Mouse (Mus musculus) ES-E14 (cell line): ENCODE measurements around the gene Ankrd11. TPM values are rescaled to one million over a fixed set of nuclear protein-coding genes. Genes with fewer than 3 reads are reported as not detected.

Source experiments
- DNase-seq: peaks from one replicate; pipeline ENCODE4 v3.0.0-alpha.2; 2013; ENCODE audit warnings: low read depth, low spot score
- H3K27ac ChIP-seq: 2 replicates; pipeline ENCODE4 v1.5.1; 2012; ENCODE audit warnings: low read depth, mild to moderate bottlenecking, low read length, moderate library complexity, mixed read lengths; ENCODE audit not compliant: poor library complexity, insufficient read depth, severe bottlenecking
- H3K36me3 ChIP-seq: 2 replicates; pipeline ENCODE4 v1.6.1; 2012; ENCODE audit warnings: mild to moderate bottlenecking, low read length, moderate library complexity, mixed read lengths; ENCODE audit not compliant: control insufficient read depth, poor library complexity, insufficient read depth, severe bottlenecking
- H3K4me1 ChIP-seq, 2 experiments: fragments of 150-350 bp in 1 of 2; sonication (generic) in 1 of 2; 2 replicates each; pipeline ENCODE4 v1.6.1; 2012; ENCODE audit warnings: low read length in 2 of 2, mild to moderate bottlenecking in 1 of 2, mixed read lengths in 1 of 2; ENCODE audit not compliant: control insufficient read depth in 2 of 2, insufficient read depth in 2 of 2, poor library complexity in 1 of 2
- H3K4me3 ChIP-seq, 2 experiments: fragments of 150-350 bp in 1 of 2; sonication (generic) in 1 of 2; 2 replicates each; pipeline ENCODE4 v1.5.1; 2012; ENCODE audit warnings: low read length in 2 of 2, low read depth in 1 of 2, mild to moderate bottlenecking in 1 of 2, mixed read lengths in 1 of 2; ENCODE audit not compliant: insufficient read depth in 1 of 2, poor library complexity in 1 of 2, severe bottlenecking in 1 of 2
- H3K9ac ChIP-seq: 2 replicates; pipeline ENCODE4 v1.6.1; 2012; ENCODE audit warnings: low read depth, mild to moderate bottlenecking, low read length, mixed read lengths; ENCODE audit not compliant: poor library complexity, insufficient read depth, severe bottlenecking
- H3K9me3 ChIP-seq: fragments of 150-350 bp; sonication (generic); 2 replicates; pipeline ENCODE4 v1.6.1; 2012; ENCODE audit warnings: low read depth, mild to moderate bottlenecking, low read length; ENCODE audit not compliant: control insufficient read depth, insufficient read depth
- CHD2 ChIP-seq: IDR thresholded peaks from 2 replicates; pipeline ENCODE4 v1.6.1; 2014; ENCODE audit warnings: mild to moderate bottlenecking, low read depth, low read length, inconsistent platforms
- HCFC1 ChIP-seq: IDR thresholded peaks from 2 replicates; pipeline ENCODE4 v1.6.1; 2012; ENCODE audit warnings: low read length, inconsistent platforms, borderline replicate concordance; ENCODE audit not compliant: insufficient read depth
- MAFK ChIP-seq: IDR thresholded peaks from 2 replicates; pipeline ENCODE4 v1.6.1; 2014; ENCODE audit warnings: mild to moderate bottlenecking, low read depth, low read length, inconsistent platforms; ENCODE audit not compliant: insufficient read depth
- ZC3H11A ChIP-seq: IDR thresholded peaks from 2 replicates; pipeline ENCODE4 v1.6.1; 2012; ENCODE audit warnings: low read depth, mild to moderate bottlenecking, inconsistent platforms, low read length, borderline replicate concordance
- ZNF384 ChIP-seq: IDR thresholded peaks from 2 replicates; pipeline ENCODE4 v1.6.1; 2012; ENCODE audit warnings: low read depth, low read length, inconsistent platforms
- in situ Hi-C, 2 experiments: fragments of 600-800 bp; cut with MboI; formaldehyde crosslinking; loops; one replicate each; pipeline ENCODE4 v1.15.1; 2025; ENCODE audit warnings: low sequenced_read_pairs in 2 of 2, inconsistent platforms in 1 of 2; ENCODE audit not compliant: unreplicated experiment in 2 of 2
- total RNA-seq: library from RNA; depleted of rRNA; stranded (reverse); fragments of 300-350 nt; gene quantifications from 2 replicates; pipeline ENCODE4 v1.2.3, GENCODE M21; 2012

Ankrd11 gene
- total RNA-seq, 1 experiment, result 155 TPM

DNA sequence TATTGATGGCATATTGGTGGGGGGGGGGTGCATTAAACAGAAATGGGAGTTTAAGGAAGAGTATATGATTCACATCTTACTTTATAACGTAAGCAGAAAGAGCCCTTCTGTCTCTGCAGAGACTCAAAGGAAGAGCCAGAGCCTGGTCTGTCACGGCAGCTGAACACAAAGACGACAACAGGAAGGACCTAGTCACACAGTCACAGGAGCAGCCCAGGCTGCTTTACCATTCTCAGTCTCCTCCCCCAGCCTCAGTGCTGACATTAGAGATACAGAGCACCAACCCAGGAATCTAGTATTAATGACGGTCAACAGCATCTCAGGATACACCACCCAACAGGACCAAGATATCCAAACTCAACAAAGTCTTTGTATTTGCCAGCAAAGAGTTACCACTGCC lies 103.5 kb downstream of the Ankrd11 start:
- Histone ChIP-seq H3K27ac (no peak overlapping the region), H3K4me1 (peaks cover 0 to 4% of the 10 kb centered on the region in 2 experiments; a peak in 1 of 4 replicates), H3K9ac (no peak overlapping the region), H3K36me3 (no peaks in the 10 kb centered on the region; the same call in none of the 2 replicates), H3K4me3 (no peak overlapping the region), H3K9me3 (no peaks in the 10 kb centered on the region)
- no peak for DNase-seq
- TF ChIP-seq ZC3H11A, result no peak
- no peak for TF ChIP-seq HCFC1
- no peak for TF ChIP-seq CHD2
- TF ChIP-seq MAFK, result no peak
- no peak for TF ChIP-seq ZNF384
- in situ Hi-C loops, result no loop called here

- TF ChIP-seq ZNF384, result no peak
- TF ChIP-seq ZC3H11A, result no peak
- TF ChIP-seq CHD2, result no peak
- no peak for TF ChIP-seq MAFK
- no peak for TF ChIP-seq HCFC1
- H3K9me3 ChIP-seq, result no peaks in the 10 kb centered on the region
- H3K4me3 ChIP-seq, result no peak overlapping the region
- no peak overlapping the region for H3K9ac ChIP-seq
- DNase-seq, result no peak
- no peak overlapping the region for H3K27ac ChIP-seq
- in situ Hi-C loops, result no loop called here
- no peaks in the 10 kb centered on the region; the same call in none of the 2 replicates for H3K36me3 ChIP-seq
- peaks cover 0 to 6% of the 10 kb centered on the region in 2 experiments; a peak in 1 of 4 replicates for H3K4me1 ChIP-seq
Measured at GRCm38 (mm10) chr8:122938170-122938569, 103.9 kb downstream of the Ankrd11 start.

DNA sequence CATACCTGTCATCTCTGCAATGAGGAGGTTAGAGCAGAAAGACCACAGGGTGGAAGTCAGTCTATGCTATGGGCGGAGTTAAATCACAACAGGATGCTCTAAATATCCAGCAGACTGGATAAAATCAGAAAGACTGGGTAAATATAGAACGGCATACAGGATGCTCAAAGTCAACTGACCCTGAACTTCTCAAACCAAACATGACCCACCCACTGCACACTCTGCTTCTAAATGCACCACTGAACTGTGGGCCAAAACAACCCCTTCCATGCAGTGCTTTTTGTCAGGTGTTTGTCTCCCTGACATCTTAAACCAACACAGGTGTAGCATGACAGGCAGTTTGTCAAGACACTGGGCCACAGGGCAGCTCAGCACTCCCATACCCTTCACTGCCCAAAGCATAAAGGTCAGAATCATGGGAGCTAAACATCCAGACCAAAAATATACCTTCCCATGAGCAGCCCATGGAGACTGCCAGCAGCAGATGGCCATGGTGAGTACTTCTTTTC lies 104.5 kb downstream of the Ankrd11 start:
- no peak for DNase-seq
- in situ Hi-C loops, result no loop called here
- H3K27ac ChIP-seq, result no peak overlapping the region

GRCm38 (mm10) chr8:122935912-122936311 lies 106.2 kb downstream of the Ankrd11 start:
- H3K9me3 ChIP-seq, result no peaks in the 10 kb centered on the region
- peaks cover 0 to 7% of the 10 kb centered on the region in 2 experiments; a peak in 1 of 4 replicates for H3K4me1 ChIP-seq
- no peak overlapping the region for H3K9ac ChIP-seq
- in situ Hi-C loops, result no loop called here
- H3K4me3 ChIP-seq, result no peak overlapping the region
- H3K27ac ChIP-seq, result no peak overlapping the region
- no peak for DNase-seq
- no peaks in the 10 kb centered on the region; the same call in none of the 2 replicates for H3K36me3 ChIP-seq
- TF ChIP-seq ZNF384 (peak; percentile 81), CHD2 (no peak)

More for the DNA sequence above, 104.5 kb downstream of the Ankrd11 start:
- no peak for TF ChIP-seq CHD2
- TF ChIP-seq ZNF384, result no peak
- TF ChIP-seq HCFC1, result no peak
- TF ChIP-seq MAFK, result no peak
- no peak for TF ChIP-seq ZC3H11A
- no peaks in the 10 kb centered on the region; the same call in none of the 2 replicates for H3K36me3 ChIP-seq
- no peaks in the 10 kb centered on the region for H3K9me3 ChIP-seq
- H3K9ac ChIP-seq, result no peak overlapping the region
- peaks cover 0 to 7% of the 10 kb centered on the region in 2 experiments; a peak in 1 of 4 replicates for H3K4me1 ChIP-seq
- H3K4me3 ChIP-seq, result no peak overlapping the region

DNA sequence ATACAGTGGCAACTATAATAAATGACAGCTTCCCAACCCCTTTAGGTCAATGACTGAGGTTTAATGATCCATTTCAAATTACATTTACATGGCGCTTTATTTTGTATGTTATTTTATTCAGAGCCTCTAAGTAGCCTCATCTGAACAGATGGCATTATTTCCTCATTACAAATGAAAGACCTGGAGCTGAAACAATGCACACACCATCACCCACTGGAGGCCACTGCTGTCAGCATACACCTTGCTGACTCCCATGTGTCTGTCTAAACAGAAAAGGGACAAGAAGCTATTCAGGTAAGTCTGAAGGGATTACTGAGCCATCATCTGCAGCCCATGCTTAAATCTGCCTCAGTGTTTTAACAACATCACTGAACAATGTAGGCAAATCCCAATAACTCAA lies 107.0 kb downstream of the Ankrd11 start:
- no peak overlapping the region for H3K9ac ChIP-seq
- no peak overlapping the region for H3K4me3 ChIP-seq
- in situ Hi-C loops, result no loop called here
- no peak for TF ChIP-seq MAFK
- no peak for TF ChIP-seq CHD2
- TF ChIP-seq ZNF384, result no peak
- no peak for TF ChIP-seq ZC3H11A
- no peak for TF ChIP-seq HCFC1
- DNase-seq, result no peak
- H3K27ac ChIP-seq, result no peak overlapping the region
- H3K4me1 ChIP-seq, result peaks cover 0 to 7% of the 10 kb centered on the region in 2 experiments; a peak in 1 of 4 replicates
- no peaks in the 10 kb centered on the region for H3K9me3 ChIP-seq
- H3K36me3 ChIP-seq, result no peaks in the 10 kb centered on the region; the same call in 1 of the 2 replicates
